Mouse (Mus musculus) G1E (cell line): Measurements from ENCODE around the gene Cep295nl.

ENCODE experiments used
- CTCF ChIP-seq: IDR thresholded peaks from 2 replicates; pipeline ENCODE4 v1.5.1; 2012; ENCODE audit warnings: low read depth, low read length, inconsistent platforms, mixed read lengths
- GATA1 ChIP-seq: IDR thresholded peaks from 2 replicates; pipeline ENCODE4 v1.6.1; 2012; ENCODE audit warnings: borderline replicate concordance, low read length, inconsistent platforms, mixed read lengths
- GATA2 ChIP-seq: IDR thresholded peaks from 2 replicates; pipeline ENCODE4 v1.6.1; 2012; ENCODE audit warnings: low read depth, low read length, inconsistent platforms, borderline replicate concordance
- POLR2AphosphoS5 ChIP-seq: IDR thresholded peaks from 2 replicates; pipeline ENCODE4 v1.6.1; 2012; ENCODE audit warnings: low read depth, low read length, inconsistent platforms; ENCODE audit not compliant: insufficient replicate concordance

DNA sequence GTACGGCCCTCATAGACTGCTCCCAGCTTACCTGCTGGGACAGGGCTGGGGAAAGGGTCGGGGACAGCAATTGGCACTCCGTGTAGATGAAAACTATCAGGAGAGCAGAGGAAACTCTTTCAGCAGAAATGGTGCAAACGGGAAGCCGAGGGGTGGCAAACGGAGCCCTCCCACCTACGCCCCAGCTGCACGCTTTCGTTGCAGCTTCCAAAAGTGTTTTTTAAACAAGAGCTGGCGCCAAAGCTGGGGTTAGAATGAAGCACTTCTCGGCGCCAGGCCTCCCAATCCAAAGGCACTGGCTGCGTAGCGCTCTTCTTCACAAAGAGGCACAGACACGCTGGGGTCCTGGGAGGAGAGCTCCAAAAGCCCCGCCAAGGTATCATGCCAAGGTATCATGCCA, 11.5 kb downstream of the Cep295nl start:
- TF ChIP-seq CTCF (no peak), POLR2AphosphoS5 (no peak), GATA1 (no peak), GATA2 (no peak)
